Mouse (Mus musculus) small intestine, adult 2 months (tissue): Measurements from ENCODE around the gene Rreb1.

ENCODE experiments used
- CTCF ChIP-seq: fragments of 200-500 bp; IDR thresholded peaks from 2 replicates; pipeline ENCODE4 v1.5.1; 2012; ENCODE audit warnings: low read depth, mild to moderate bottlenecking, control low read depth, inconsistent platforms, low read length, moderate library complexity, mixed read lengths; ENCODE audit not compliant: insufficient replicate concordance, insufficient read length; ENCODE audit errors: extremely low read depth
- POLR2A ChIP-seq: fragments of 200-500 bp; IDR thresholded peaks from 2 replicates; pipeline ENCODE4 v1.6.1; 2012; ENCODE audit warnings: low read depth, mild to moderate bottlenecking, control low read depth, inconsistent platforms, low read length, moderate library complexity

GRCm38 (mm10) chr13:37941138-37941645, 163.0 kb downstream of the Rreb1 start:
- TF ChIP-seq CTCF (no peak), POLR2A (no peak)
